Mouse (Mus musculus) lung, adult 2 months (tissue): ENCODE results near the gene Pgrmc1.

Experiments
- CTCF ChIP-seq: fragments of 200-500 bp; IDR thresholded peaks from 2 replicates; pipeline ENCODE4 v1.5.1; 2011; ENCODE audit warnings: mild to moderate bottlenecking, low read length, control low read depth; ENCODE audit not compliant: insufficient read depth
- POLR2A ChIP-seq: fragments of 200-500 bp; IDR thresholded peaks from 2 replicates; pipeline ENCODE4 v1.6.1; 2011; ENCODE audit warnings: low read depth, mild to moderate bottlenecking, control low read depth, low read length, borderline replicate concordance; ENCODE audit errors: extremely low read depth

- TF ChIP-seq CTCF: no peak
- TF ChIP-seq POLR2A: no peak
Measured at GRCm38 (mm10) chrX:36552715-36553114, 45.3 kb upstream of the Pgrmc1 start.
